Mouse (Mus musculus) heart, postnatal 0 days (tissue): Measurements from ENCODE around the gene Heatr5a. TPM values are rescaled to one million over a fixed set of nuclear protein-coding genes. Genes with fewer than 3 reads are reported as not detected.
A peak's percentile ranks its signal among the peaks of the same experiment; 100 is the strongest.

Source experiments
- ATAC-seq: fragments of 200-750 bp; cut with Nextera tagmentation; 2 replicates; pipeline ENCODE4 v1.8.0; 2017; ENCODE audit warnings: low read depth, moderate number of reproducible peaks, moderate library complexity; ENCODE audit not compliant: insufficient read depth
- DNase-seq: peaks from one replicate; pipeline ENCODE4 v3.0.0-alpha.2; 2016; ENCODE audit warnings: low spot score
- H3K27ac ChIP-seq: fragments of 300-500 bp; sonication (generic); 2 replicates; pipeline ENCODE4 v1.5.1; 2014; ENCODE audit warnings: low read depth, mild to moderate bottlenecking
- H3K27me3 ChIP-seq: fragments of 300-500 bp; sonication (generic); 2 replicates; pipeline ENCODE4 v1.6.1; 2014; ENCODE audit warnings: low read length, mixed read lengths; ENCODE audit not compliant: control insufficient read depth, insufficient read depth
- H3K36me3 ChIP-seq: fragments of 300-500 bp; sonication (generic); replicated peaks from 2 replicates; pipeline ENCODE4 v1.6.1; 2014; ENCODE audit warnings: low read length, mixed read lengths; ENCODE audit not compliant: control insufficient read depth, insufficient read depth
- H3K4me1 ChIP-seq: fragments of 300-500 bp; sonication (generic); 2 replicates; pipeline ENCODE4 v1.6.1; 2014; ENCODE audit warnings: antibody characterized with exemption; ENCODE audit not compliant: control insufficient read depth, insufficient read depth
- H3K4me2 ChIP-seq: fragments of 300-500 bp; sonication (generic); 2 replicates; pipeline ENCODE4 v1.6.1; 2014; ENCODE audit warnings: low read depth, mild to moderate bottlenecking, low read length, moderate library complexity
- H3K4me3 ChIP-seq: fragments of 300-500 bp; sonication (generic); 2 replicates; pipeline ENCODE4 v1.5.1; 2014; ENCODE audit warnings: low read depth, low read length
- H3K9ac ChIP-seq: fragments of 300-500 bp; sonication (generic); replicated peaks from 2 replicates; pipeline ENCODE4 v1.6.1; 2014; ENCODE audit warnings: low read depth, low read length, mixed read lengths
- H3K9me3 ChIP-seq: fragments of 300-500 bp; sonication (generic); replicated peaks from 2 replicates; pipeline ENCODE4 v1.6.1; 2016; ENCODE audit warnings: low read length; ENCODE audit not compliant: control insufficient read depth
- CTCF ChIP-seq: IDR thresholded peaks from 2 replicates; pipeline ENCODE4 v1.5.1; 2016; ENCODE audit warnings: antibody characterized with exemption, control low read depth, low read depth
- EP300 ChIP-seq: IDR thresholded peaks from 2 replicates; pipeline ENCODE4 v1.6.1; 2016; ENCODE audit warnings: antibody characterized with exemption, low read depth
- WGBS: fragments of 180-500 bp; shearing (Covaris S2); extraction: QIAGEN DNeasy Blood & Tissue Kit; methylation state at CpG from one replicate; pipeline ENCODE4 v1.1.7; 2014; 5-methylcytosine and 5-hydroxymethylcytosine counted together
- polyA plus RNA-seq: library from polyadenylated mRNA; unstranded; fragments of >200 nt; fragmentation: Nextera tagmentation; extraction: Ambion mirVana; gene quantifications from 2 replicates; pipeline ENCODE4 v1.2.1, GENCODE M21; 2015
- total RNA-seq: library from RNA; depleted of rRNA; stranded (reverse); fragments of >200 nt; gene quantifications from 2 replicates; pipeline ENCODE4 v1.2.3, GENCODE M21; 2014; ENCODE audit warnings: low replicate concordance

The Heatr5a gene
- total and polyA plus RNA-seq, 2 experiments from 2014 or later: 3.7 to 41.9 TPM

GRCm38 (mm10) chr12:51866226-51866910 lies 104.8 kb downstream of the Heatr5a start:
- Histone ChIP-seq H3K9ac (no peak overlapping the region), H3K4me2 (no peak overlapping the region), H3K9me3 (no peaks in the 10 kb centered on the region), H3K27me3 (no peaks in the 10 kb centered on the region), H3K4me3 (no peak overlapping the region), H3K4me1 (peaks cover 19% of the 10 kb centered on the region), H3K36me3 (no peaks in the 10 kb centered on the region), H3K27ac (peak overlapping the region; percentile 44)
- no peak for DNase-seq
- no peak for TF ChIP-seq CTCF
- TF ChIP-seq EP300: no peak
- no peak for ATAC-seq
- 63% methylated on average over 13 of the region's 13 CpGs for WGBS

- no peak for TF ChIP-seq CTCF
- H3K4me1 ChIP-seq: peaks cover 19% of the 10 kb centered on the region
- peak overlapping the region; percentile 44 for H3K27ac ChIP-seq
- H3K4me2 ChIP-seq: no peak overlapping the region
- H3K27me3 ChIP-seq: no peaks in the 10 kb centered on the region
- DNase-seq (peak; percentile 35), ATAC-seq (peak; percentile 42)
- WGBS: 49% methylated on average over 4 of the region's 4 CpGs
- no peaks in the 10 kb centered on the region for H3K36me3 ChIP-seq
- H3K9me3 ChIP-seq: no peaks in the 10 kb centered on the region
- H3K9ac ChIP-seq: no peak overlapping the region
- no peak overlapping the region for H3K4me3 ChIP-seq
Observed at GRCm38 (mm10) chr12:51865790-51866179, 105.3 kb downstream of the Heatr5a start.

GRCm38 (mm10) chr12:51865061-51865789 lies 105.9 kb downstream of the Heatr5a start:
- Histone ChIP-seq H3K9ac (no peak overlapping the region), H3K36me3 (no peaks in the 10 kb centered on the region), H3K9me3 (no peaks in the 10 kb centered on the region), H3K4me1 (peaks cover 19% of the 10 kb centered on the region), H3K4me3 (no peak overlapping the region), H3K27ac (peak overlapping the region; percentile 46; the same call in 1 of the 2 replicates), H3K27me3 (no peaks in the 10 kb centered on the region), H3K4me2 (0 out of 2 replicates have a peak overlapping the region, but pooled peaks have one; percentile 2)
- ATAC-seq (peak; percentile 52; the same call in 1 of the 2 replicates), DNase-seq (peak; percentile 38)
- 46% methylated on average over 9 of the region's 9 CpGs for WGBS
- TF ChIP-seq EP300: no peak
- TF ChIP-seq CTCF: no peak

- Histone ChIP-seq H3K9ac (no peak overlapping the region), H3K36me3 (no peaks in the 10 kb centered on the region), H3K4me2 (no peak overlapping the region), H3K27me3 (no peaks in the 10 kb centered on the region), H3K9me3 (no peaks in the 10 kb centered on the region), H3K4me3 (no peak overlapping the region), H3K27ac (no peak overlapping the region), H3K4me1 (peaks cover 19% of the 10 kb centered on the region)
- no peak for DNase-seq
- ATAC-seq: no peak
- 89% methylated on average over 14 of the region's 14 CpGs for WGBS
- TF ChIP-seq CTCF (no peak), EP300 (no peak)
Observed at GRCm38 (mm10) chr12:51863116-51864002, 107.8 kb downstream of the Heatr5a start.

- no peak overlapping the region for H3K4me3 ChIP-seq
- whole genome bisulfite sequencing: 73% methylated on average over 13 of the region's 13 CpGs
- H3K4me2 ChIP-seq: no peak overlapping the region
- no peak overlapping the region for H3K27ac ChIP-seq
- H3K9me3 ChIP-seq: no peaks in the 10 kb centered on the region
- no peak for ATAC-seq
- TF ChIP-seq EP300: no peak
- no peak for TF ChIP-seq CTCF
- no peak overlapping the region for H3K9ac ChIP-seq
- H3K27me3 ChIP-seq: no peaks in the 10 kb centered on the region
- no peak for DNase-seq
- H3K36me3 ChIP-seq: no peaks in the 10 kb centered on the region
- H3K4me1 ChIP-seq: no peaks in the 10 kb centered on the region
Observed at GRCm38 (mm10) chr12:51858134-51859028, 112.7 kb downstream of the Heatr5a start.
